Mouse (Mus musculus) MEL (cell line): ENCODE measurements around the gene Plcb4. TPM values are rescaled to one million over a fixed set of nuclear protein-coding genes. Genes with fewer than 3 reads are reported as not detected.

Experiments used
- DNase-seq: peaks from one replicate; pipeline ENCODE4 v3.0.0; 2011; ENCODE audit warnings: low read depth, low spot score
- H3K27ac ChIP-seq: 2 replicates; pipeline ENCODE4 v1.5.1; 2012; ENCODE audit warnings: low read depth, mild to moderate bottlenecking, control low read depth, low read length, moderate library complexity; ENCODE audit not compliant: control insufficient read depth
- H3K27me3 ChIP-seq, 2 experiments: fragments of 150-350 bp in 1 of 2; sonication (generic) in 1 of 2; 2 replicates each; pipeline ENCODE4 v1.6.1; 2012; ENCODE audit warnings: low read length in 2 of 2, mild to moderate bottlenecking in 2 of 2, improper control_type of control experiment in 1 of 2, moderate library complexity in 1 of 2; ENCODE audit not compliant: insufficient read depth in 2 of 2, control insufficient read depth in 1 of 2
- H3K36me3 ChIP-seq, 2 experiments: 2 replicates each; pipeline ENCODE4 v1.6.1; 2012 to 2014; ENCODE audit warnings: low read length in 2 of 2, improper control_type of control experiment in 1 of 2, inconsistent platforms in 1 of 2, mild to moderate bottlenecking in 1 of 2; ENCODE audit not compliant: insufficient read depth in 2 of 2, control insufficient read depth in 1 of 2
- H3K4me1 ChIP-seq, 2 experiments: fragments of 150-350 bp in 1 of 2; sonication (generic) in 1 of 2; 2 replicates each; pipeline ENCODE4 v1.6.1; 2012; ENCODE audit warnings: low read length in 2 of 2, improper control_type of control experiment in 1 of 2, mild to moderate bottlenecking in 1 of 2; ENCODE audit not compliant: insufficient read depth in 2 of 2, control insufficient read depth in 1 of 2
- H3K4me3 ChIP-seq, 2 experiments: fragments of 150-350 bp in 1 of 2; sonication (generic) in 1 of 2; 2 replicates each; pipeline ENCODE4 v1.5.1; 2012; ENCODE audit warnings: low read depth in 2 of 2, low read length in 2 of 2, mild to moderate bottlenecking in 2 of 2, moderate library complexity in 2 of 2, control low read depth in 1 of 2, improper control_type of control experiment in 1 of 2; ENCODE audit not compliant: control insufficient read depth in 1 of 2, insufficient read depth in 1 of 2
- H3K79me2 ChIP-seq: 2 replicates; pipeline ENCODE4 v1.6.1; 2012; ENCODE audit warnings: mild to moderate bottlenecking, low read length, moderate library complexity; ENCODE audit not compliant: control insufficient read depth, poor library complexity, insufficient read depth
- H3K9ac ChIP-seq: 2 replicates; pipeline ENCODE4 v1.6.1; 2012; ENCODE audit warnings: low read depth, mild to moderate bottlenecking, control low read depth, low read length, moderate library complexity; ENCODE audit not compliant: control insufficient read depth, poor library complexity, severe bottlenecking
- H3K9me3 ChIP-seq: fragments of 150-350 bp; sonication (generic); replicated peaks from 2 replicates; pipeline ENCODE4 v1.6.1; 2012; ENCODE audit warnings: mild to moderate bottlenecking, low read length, improper control_type of control experiment, moderate library complexity; ENCODE audit not compliant: insufficient read depth
- CHD2 ChIP-seq: IDR thresholded peaks from 2 replicates; pipeline ENCODE4 v1.6.1; 2011; ENCODE audit warnings: low read length, improper control_type of control experiment
- E2F4 ChIP-seq: IDR thresholded peaks from 2 replicates; pipeline ENCODE4 v1.6.1; 2011; ENCODE audit warnings: low read depth, low read length, improper control_type of control experiment, borderline replicate concordance
- EP300 ChIP-seq, 2 experiments: IDR thresholded peaks; 2 replicates each; pipeline ENCODE4 v1.6.1; 2011; ENCODE audit warnings: improper control_type of control experiment in 2 of 2, low read length in 2 of 2, low read depth in 1 of 2, mild to moderate bottlenecking in 1 of 2
- ETS1 ChIP-seq: IDR thresholded peaks from 2 replicates; pipeline ENCODE4 v1.6.1; 2012; ENCODE audit warnings: low read depth, mild to moderate bottlenecking, inconsistent platforms, low read length, improper control_type of control experiment, moderate library complexity
- JUND ChIP-seq: IDR thresholded peaks from 2 replicates; pipeline ENCODE4 v1.6.1; 2011; ENCODE audit warnings: low read depth, mild to moderate bottlenecking, improper control_type of control experiment, low read length
- KAT2A ChIP-seq: conservative IDR thresholded peaks from 2 replicates; pipeline ENCODE4 v1.6.1; 2012; ENCODE audit warnings: low read depth, low read length, improper control_type of control experiment, inconsistent platforms
- MAFK ChIP-seq: IDR thresholded peaks from 2 replicates; pipeline ENCODE4 v1.6.1; 2011; ENCODE audit warnings: low read depth, mild to moderate bottlenecking, low read length, improper control_type of control experiment, borderline replicate concordance
- MAX ChIP-seq: IDR thresholded peaks from 2 replicates; pipeline ENCODE4 v1.6.1; 2011; ENCODE audit warnings: low read length, improper control_type of control experiment
- MAZ ChIP-seq: IDR thresholded peaks from 2 replicates; pipeline ENCODE4 v1.6.1; 2012; ENCODE audit warnings: low read depth, mild to moderate bottlenecking, inconsistent platforms, low read length, improper control_type of control experiment
- MEF2A ChIP-seq: IDR thresholded peaks from 2 replicates; pipeline ENCODE4 v1.6.1; 2014; ENCODE audit warnings: low read depth, mild to moderate bottlenecking, inconsistent platforms, low read length, improper control_type of control experiment; ENCODE audit not compliant: poor library complexity, insufficient replicate concordance, severe bottlenecking; ENCODE audit errors: extremely low read depth
- MYC ChIP-seq: IDR thresholded peaks from 2 replicates; pipeline ENCODE4 v1.6.1; 2011; ENCODE audit warnings: low read depth, mild to moderate bottlenecking, low read length, improper control_type of control experiment, moderate library complexity
- NRF1 ChIP-seq: IDR thresholded peaks from 2 replicates; pipeline ENCODE4 v1.6.1; 2014; ENCODE audit warnings: low read depth, mild to moderate bottlenecking, inconsistent platforms, low read length, improper control_type of control experiment, moderate library complexity; ENCODE audit not compliant: poor library complexity, insufficient read depth, severe bottlenecking
- POLR2A ChIP-seq, 2 experiments: IDR thresholded peaks; 2 replicates each; pipeline ENCODE4 v1.6.1; 2011 to 2012; ENCODE audit warnings: low read length in 2 of 2, mild to moderate bottlenecking in 2 of 2, control low read depth in 1 of 2, improper control_type of control experiment in 1 of 2, low read depth in 1 of 2, moderate library complexity in 1 of 2; ENCODE audit not compliant: control insufficient read depth in 1 of 2, insufficient read depth in 1 of 2, poor library complexity in 1 of 2
- POLR2AphosphoS5 ChIP-seq: IDR thresholded peaks from 2 replicates; pipeline ENCODE4 v1.6.1; 2012; ENCODE audit warnings: low read depth, borderline replicate concordance, mild to moderate bottlenecking, inconsistent platforms, low read length, moderate library complexity, mixed read lengths
- RAD21 ChIP-seq: IDR thresholded peaks from 2 replicates; pipeline ENCODE4 v1.6.1; 2011; ENCODE audit warnings: mild to moderate bottlenecking, low read depth, low read length, improper control_type of control experiment
- RCOR1 ChIP-seq: IDR thresholded peaks from 2 replicates; pipeline ENCODE4 v1.6.1; 2012; ENCODE audit warnings: low read depth, mild to moderate bottlenecking, inconsistent platforms, low read length, improper control_type of control experiment
- SIN3A ChIP-seq: IDR thresholded peaks from 2 replicates; pipeline ENCODE4 v1.6.1; 2012; ENCODE audit warnings: low read length, improper control_type of control experiment, inconsistent platforms
- SMC3 ChIP-seq: IDR thresholded peaks from 2 replicates; pipeline ENCODE4 v1.6.1; 2011; ENCODE audit warnings: low read depth, low read length, improper control_type of control experiment
- TCF12 ChIP-seq: IDR thresholded peaks from 2 replicates; pipeline ENCODE4 v1.6.1; 2014; ENCODE audit warnings: low read depth, mild to moderate bottlenecking, inconsistent platforms, low read length, improper control_type of control experiment, moderate library complexity
- UBTF ChIP-seq: IDR thresholded peaks from 2 replicates; pipeline ENCODE4 v1.6.1; 2012; ENCODE audit warnings: low read depth, mild to moderate bottlenecking, inconsistent platforms, low read length, improper control_type of control experiment, moderate library complexity, borderline replicate concordance; ENCODE audit not compliant: insufficient read depth
- USF2 ChIP-seq, 2 experiments: IDR thresholded peaks; 2 replicates each; pipeline ENCODE4 v1.6.1; 2011 to 2012; ENCODE audit warnings: improper control_type of control experiment in 2 of 2, low read length in 2 of 2, borderline replicate concordance in 1 of 2, inconsistent platforms in 1 of 2, low read depth in 1 of 2, mild to moderate bottlenecking in 1 of 2; ENCODE audit not compliant: insufficient read depth in 1 of 2
- ZC3H11A ChIP-seq: IDR thresholded peaks from 2 replicates; pipeline ENCODE4 v1.6.1; 2012; ENCODE audit warnings: low read depth, mild to moderate bottlenecking, inconsistent platforms, low read length, improper control_type of control experiment
- ZKSCAN1 ChIP-seq: IDR thresholded peaks from 2 replicates; pipeline ENCODE4 v1.6.1; 2012; ENCODE audit warnings: low read depth, mild to moderate bottlenecking, inconsistent platforms, low read length, improper control_type of control experiment, moderate library complexity
- polyA plus RNA-seq, 2 experiments: library from polyadenylated mRNA; stranded (reverse) in 1 of 2; unstranded in 1 of 2; fragments of >175 nt in 1 of 2; fragments of >200 nt in 1 of 2; gene quantifications; 2 replicates each; pipeline versions ENCODE4 v1.2.1 to v1.2.4; 2012; ENCODE audit warnings: low replicate concordance in 2 of 2, low read depth in 1 of 2; ENCODE audit not compliant: insufficient read length in 2 of 2, insufficient read depth in 1 of 2, missing spikeins in 1 of 2
- total RNA-seq: library from RNA; depleted of rRNA; stranded (reverse); fragments of 300-350 nt; gene quantifications from 2 replicates; pipeline ENCODE4 v1.2.3, GENCODE M21; 2012

Gene Plcb4
- total and polyA plus RNA-seq, 3 experiments, result not detected

- Histone ChIP-seq H3K27me3 (no peaks in the 10 kb centered on the region), H3K9me3 (no peaks in the 10 kb centered on the region), H3K36me3 (no peaks in the 10 kb centered on the region), H3K79me2 (no peaks in the 10 kb centered on the region), H3K4me1 (no peaks in the 10 kb centered on the region), H3K9ac (no peak overlapping the region), H3K4me3 (no peak overlapping the region), H3K27ac (no peak overlapping the region)
- no peak for DNase-seq
- TF ChIP-seq JUND, result no peak
- TF ChIP-seq EP300 (IDR thresholded peaks at IDR 0.05; ENCODE audit: low read depth in 1 of 2, low read length in 2 of 2), result no peak
Measured at GRCm38 (mm10) chr2:135901015-135901414, 242.2 kb downstream of the Plcb4 start.

- Histone ChIP-seq H3K79me2 (no peaks in the 10 kb centered on the region), H3K27ac (no peak overlapping the region), H3K4me1 (no peaks in the 10 kb centered on the region), H3K36me3 (no peaks in the 10 kb centered on the region), H3K9me3 (no peaks in the 10 kb centered on the region), H3K27me3 (no peaks in the 10 kb centered on the region), H3K9ac (no peak overlapping the region), H3K4me3 (no peak overlapping the region)
- TF ChIP-seq JUND, result no peak
- TF ChIP-seq TCF12, result no peak
- no peak for TF ChIP-seq POLR2A (IDR thresholded peaks at IDR 0.05; ENCODE audit: control insufficient read depth in 1 of 2, insufficient read depth in 1 of 2, low read depth in 1 of 2, low read length in 2 of 2, poor library complexity in 1 of 2)
- no peak for TF ChIP-seq MEF2A
- TF ChIP-seq EP300 (IDR thresholded peaks at IDR 0.05; ENCODE audit: low read depth in 1 of 2, low read length in 2 of 2), result no peak
- no peak for TF ChIP-seq ZKSCAN1
- TF ChIP-seq POLR2AphosphoS5, result no peak
- no peak for TF ChIP-seq MAX
- TF ChIP-seq ETS1, result no peak
- TF ChIP-seq E2F4, result no peak
- no peak for DNase-seq
Measured at GRCm38 (mm10) chr2:135904262-135904661, 245.5 kb downstream of the Plcb4 start.

- Histone ChIP-seq H3K4me3 (no peak overlapping the region), H3K9ac (no peak overlapping the region), H3K79me2 (no peaks in the 10 kb centered on the region)
- no peak for DNase-seq
- no peak for TF ChIP-seq KAT2A
- no peak for TF ChIP-seq ZC3H11A
- TF ChIP-seq NRF1, result no peak
- TF ChIP-seq EP300 (IDR thresholded peaks at IDR 0.05; ENCODE audit: low read depth in 1 of 2, low read length in 2 of 2), result no peak
- TF ChIP-seq JUND, result no peak
- TF ChIP-seq RAD21, result no peak
- TF ChIP-seq CHD2, result no peak
- TF ChIP-seq MAFK, result no peak
- no peak for TF ChIP-seq MAZ
- no peak for TF ChIP-seq SMC3
- TF ChIP-seq USF2 (IDR thresholded peaks at IDR 0.05; ENCODE audit: borderline replicate concordance in 1 of 2, insufficient read depth in 1 of 2, low read depth in 1 of 2, low read length in 2 of 2), result no peak
- no peak for TF ChIP-seq POLR2A (IDR thresholded peaks at IDR 0.05; ENCODE audit: control insufficient read depth in 1 of 2, insufficient read depth in 1 of 2, low read depth in 1 of 2, low read length in 2 of 2, poor library complexity in 1 of 2)
- TF ChIP-seq SIN3A, result no peak
- no peak for TF ChIP-seq MYC
- TF ChIP-seq RCOR1, result no peak
- no peak for TF ChIP-seq UBTF
- TF ChIP-seq, all 39 proteins: peak for 0
- H3K27me3 ChIP-seq, result no peaks in the 10 kb centered on the region
- no peak overlapping the region for H3K27ac ChIP-seq
- H3K36me3 ChIP-seq, result no peaks in the 10 kb centered on the region
- H3K9me3 ChIP-seq, result no peaks in the 10 kb centered on the region
- H3K4me1 ChIP-seq, result no peaks in the 10 kb centered on the region
Measured at GRCm38 (mm10) chr2:135904791-135905190, 246.0 kb downstream of the Plcb4 start.
